Mouse (Mus musculus): ENCODE results near the gene Zbtb3. TPM values are rescaled to one million over a fixed set of nuclear protein-coding genes. Genes with fewer than 3 reads are reported as not detected.

Gene Zbtb3
- total RNA-seq, 2 experiments from 2014 or later = not detected

- no peak for ATAC-seq (replicated peaks; ENCODE audit: low FRiP score, poor library complexity, severe bottlenecking)
These were observed 35.8 kb downstream of the Zbtb3 start for GRCm38 (mm10) chr19:8838041-8838730.

GRCm38 (mm10) chr19:8839103-8839907, 37.0 kb downstream of the Zbtb3 start, which contains the start of gene Gng3:
TSS of gene Gng3 (minus strand) at chr19:8839194.
- no peak for ATAC-seq (replicated peaks; ENCODE audit: low FRiP score, poor library complexity, severe bottlenecking)

GRCm38 (mm10) chr19:8839908-8840791, 37.8 kb downstream of the Zbtb3 start:
- ATAC-seq (replicated peaks; ENCODE audit: low FRiP score, poor library complexity, severe bottlenecking) = peak; percentile 84

GRCm38 (mm10) chr19:8841012-8841411, 38.7 kb downstream of the Zbtb3 start:
- no peak for ATAC-seq (replicated peaks; ENCODE audit: low FRiP score, poor library complexity, severe bottlenecking)

- ATAC-seq (replicated peaks; ENCODE audit: low FRiP score, poor library complexity, severe bottlenecking) = no peak
These were observed 40.6 kb downstream of the Zbtb3 start for GRCm38 (mm10) chr19:8842961-8843360.

GRCm38 (mm10) chr19:8844371-8845129, 42.2 kb downstream of the Zbtb3 start:
- ATAC-seq (replicated peaks; ENCODE audit: low FRiP score, poor library complexity, severe bottlenecking) = peak; percentile 51

GRCm38 (mm10) chr19:8848356-8848755, 46.0 kb downstream of the Zbtb3 start:
- no peak for ATAC-seq (replicated peaks; ENCODE audit: low FRiP score, poor library complexity, severe bottlenecking)

GRCm38 (mm10) chr19:8850402-8850901, 48.1 kb downstream of the Zbtb3 start, which contains the start of gene Lrrn4cl:
TSS of gene Lrrn4cl (plus strand) at chr19:8850768.
- no peak for ATAC-seq (replicated peaks; ENCODE audit: low FRiP score, poor library complexity, severe bottlenecking)

GRCm38 (mm10) chr19:8851639-8852038, 49.3 kb downstream of the Zbtb3 start:
- no peak for ATAC-seq (replicated peaks; ENCODE audit: low FRiP score, poor library complexity, severe bottlenecking)

GRCm38 (mm10) chr19:8852236-8852928, 50.0 kb downstream of the Zbtb3 start:
- no peak for ATAC-seq (replicated peaks; ENCODE audit: low FRiP score, poor library complexity, severe bottlenecking)

GRCm38 (mm10) chr19:8853117-8853516, 50.8 kb downstream of the Zbtb3 start:
- ATAC-seq (replicated peaks; ENCODE audit: low FRiP score, poor library complexity, severe bottlenecking) = no peak

Other genes starting within 250 kb of the Zbtb3 start
Only the 30 nearest of the 33 such genes appear.
- gene Chrm1, start 138.8 kb upstream of the Zbtb3 start, total RNA-seq (2015; ENCODE audit: low replicate concordance) = not detected in 2 replicates
- gene Chrm1, start 138.8 kb upstream of the Zbtb3 start, total RNA-seq (2017; ENCODE audit: low replicate concordance) = 0.26 TPM in 1 of 2 replicates, not detected in the other
- 198 and 206 TPM in 2 replicates for gene Slc3a2, start 79.2 kb upstream of the Zbtb3 start, total RNA-seq (2015; ENCODE audit: low replicate concordance)
- gene Slc3a2, start 79.2 kb upstream of the Zbtb3 start, total RNA-seq (2017; ENCODE audit: low replicate concordance) = 242 and 266 TPM in 2 replicates
- 22.0 and 28.9 TPM in 2 replicates for gene Wdr74, start 66.7 kb upstream of the Zbtb3 start, total RNA-seq (2015; ENCODE audit: low replicate concordance)
- 10.7 and 15.0 TPM in 2 replicates for gene Wdr74, start 66.7 kb upstream of the Zbtb3 start, total RNA-seq (2017; ENCODE audit: low replicate concordance)
- gene 1700092M07Rik, start 61.8 kb upstream of the Zbtb3 start, total RNA-seq (2015; ENCODE audit: low replicate concordance) = not detected in 2 replicates
- gene 1700092M07Rik, start 61.8 kb upstream of the Zbtb3 start, total RNA-seq (2017; ENCODE audit: low replicate concordance) = not detected in 2 replicates
- gene Stx5a, start 61.1 kb upstream of the Zbtb3 start, total RNA-seq (2015; ENCODE audit: low replicate concordance) = 67.0 and 97.7 TPM in 2 replicates
- gene Stx5a, start 61.1 kb upstream of the Zbtb3 start, total RNA-seq (2017; ENCODE audit: low replicate concordance) = 119 and 128 TPM in 2 replicates
- 462 and 487 TPM in 2 replicates for gene Nxf1, start 45.5 kb upstream of the Zbtb3 start, total RNA-seq (2015; ENCODE audit: low replicate concordance)
- 79.9 and 80.3 TPM in 2 replicates for gene Nxf1, start 45.5 kb upstream of the Zbtb3 start, total RNA-seq (2017; ENCODE audit: low replicate concordance)
- gene Tmem223, start 31.6 kb upstream of the Zbtb3 start, total RNA-seq (2015; ENCODE audit: low replicate concordance) = 25.9 and 40.7 TPM in 2 replicates
- gene Tmem223, start 31.6 kb upstream of the Zbtb3 start, total RNA-seq (2017; ENCODE audit: low replicate concordance) = 11.0 and 21.9 TPM in 2 replicates
- gene Tmem179b, start 28.1 kb upstream of the Zbtb3 start, total RNA-seq (2015; ENCODE audit: low replicate concordance) = 80.7 and 134 TPM in 2 replicates
- gene Tmem179b, start 28.1 kb upstream of the Zbtb3 start, total RNA-seq (2017; ENCODE audit: low replicate concordance) = 66.6 and 95.1 TPM in 2 replicates
- 6.7 and 24.1 TPM in 2 replicates for gene Taf6l, start 16.1 kb upstream of the Zbtb3 start, total RNA-seq (2015; ENCODE audit: low replicate concordance)
- 10.5 and 10.9 TPM in 2 replicates for gene Taf6l, start 16.1 kb upstream of the Zbtb3 start, total RNA-seq (2017; ENCODE audit: low replicate concordance)
- gene Polr2g, start 4.0 kb upstream of the Zbtb3 start, total RNA-seq (2015; ENCODE audit: low replicate concordance) = 49.0 and 51.2 TPM in 2 replicates
- 16.5 and 25.8 TPM in 2 replicates for gene Polr2g, start 4.0 kb upstream of the Zbtb3 start, total RNA-seq (2017; ENCODE audit: low replicate concordance)
- 55.8 and 56.6 TPM in 2 replicates for gene Ttc9c, start 16.8 kb downstream of the Zbtb3 start, total RNA-seq (2015; ENCODE audit: low replicate concordance)
- 59.4 and 73.3 TPM in 2 replicates for gene Ttc9c, start 16.8 kb downstream of the Zbtb3 start, total RNA-seq (2017; ENCODE audit: low replicate concordance)
- gene Hnrnpul2, start 17.5 kb downstream of the Zbtb3 start, total RNA-seq (2015; ENCODE audit: low replicate concordance) = 54.9 and 64.2 TPM in 2 replicates
- 154 and 160 TPM in 2 replicates for gene Hnrnpul2, start 17.5 kb downstream of the Zbtb3 start, total RNA-seq (2017; ENCODE audit: low replicate concordance)
- gene AC129217.1, start 27.2 kb downstream of the Zbtb3 start, total RNA-seq (2015; ENCODE audit: low replicate concordance) = not detected in 2 replicates
- gene AC129217.1, start 27.2 kb downstream of the Zbtb3 start, total RNA-seq (2017; ENCODE audit: low replicate concordance) = 9.5 and 15.5 TPM in 2 replicates
- gene Bscl2, start 34.9 kb downstream of the Zbtb3 start, total RNA-seq (2015; ENCODE audit: low replicate concordance) = 33.9 and 36.0 TPM in 2 replicates
- gene Bscl2, start 34.9 kb downstream of the Zbtb3 start, total RNA-seq (2017; ENCODE audit: low replicate concordance) = 20.2 and 27.1 TPM in 2 replicates
- gene Gng3, start 36.6 kb downstream of the Zbtb3 start, total RNA-seq (2015; ENCODE audit: low replicate concordance) = not detected in 2 replicates
- not detected in 2 replicates for gene Gng3, start 36.6 kb downstream of the Zbtb3 start, total RNA-seq (2017; ENCODE audit: low replicate concordance)
- 1.7 TPM in 1 of 2 replicates, not detected in the other for gene Lrrn4cl, start 48.2 kb downstream of the Zbtb3 start, total RNA-seq (2015; ENCODE audit: low replicate concordance)
- 0.39 TPM in 1 of 2 replicates, not detected in the other for gene Lrrn4cl, start 48.2 kb downstream of the Zbtb3 start, total RNA-seq (2017; ENCODE audit: low replicate concordance)
- 46.1 and 49.9 TPM in 2 replicates for gene Ubxn1, start 68.9 kb downstream of the Zbtb3 start, total RNA-seq (2015; ENCODE audit: low replicate concordance)
- 73.1 and 101 TPM in 2 replicates for gene Ubxn1, start 68.9 kb downstream of the Zbtb3 start, total RNA-seq (2017; ENCODE audit: low replicate concordance)
- gene Uqcc3, start 78.4 kb downstream of the Zbtb3 start, total RNA-seq (2015; ENCODE audit: low replicate concordance) = 8.8 and 23.1 TPM in 2 replicates
- gene Uqcc3, start 78.4 kb downstream of the Zbtb3 start, total RNA-seq (2017; ENCODE audit: low replicate concordance) = 7.8 TPM in 1 of 2 replicates, not detected in the other
- gene Lbhd1, start 81.2 kb downstream of the Zbtb3 start, total RNA-seq (2015; ENCODE audit: low replicate concordance) = 36.4 and 44.9 TPM in 2 replicates
- 6.4 and 9.9 TPM in 2 replicates for gene Lbhd1, start 81.2 kb downstream of the Zbtb3 start, total RNA-seq (2017; ENCODE audit: low replicate concordance)
- gene Gm49403, start 81.4 kb downstream of the Zbtb3 start, total RNA-seq (2015; ENCODE audit: low replicate concordance) = not detected in 2 replicates
- gene Gm49403, start 81.4 kb downstream of the Zbtb3 start, total RNA-seq (2017; ENCODE audit: low replicate concordance) = not detected in 2 replicates
- gene 1810009A15Rik, start 86.3 kb downstream of the Zbtb3 start, total RNA-seq (2015; ENCODE audit: low replicate concordance) = 11.5 and 13.4 TPM in 2 replicates
- 7.0 and 32.0 TPM in 2 replicates for gene 1810009A15Rik, start 86.3 kb downstream of the Zbtb3 start, total RNA-seq (2017; ENCODE audit: low replicate concordance)
- gene Gm49416, start 86.4 kb downstream of the Zbtb3 start, total RNA-seq (2015; ENCODE audit: low replicate concordance) = not detected in 2 replicates
- gene Gm49416, start 86.4 kb downstream of the Zbtb3 start, total RNA-seq (2017; ENCODE audit: low replicate concordance) = not detected in 2 replicates
- 10.1 and 14.3 TPM in 2 replicates for gene Ints5, start 90.5 kb downstream of the Zbtb3 start, total RNA-seq (2015; ENCODE audit: low replicate concordance)
- 7.1 and 7.6 TPM in 2 replicates for gene Ints5, start 90.5 kb downstream of the Zbtb3 start, total RNA-seq (2017; ENCODE audit: low replicate concordance)
- 71.0 and 83.0 TPM in 2 replicates for gene Ganab, start 95.5 kb downstream of the Zbtb3 start, total RNA-seq (2015; ENCODE audit: low replicate concordance)
- gene Ganab, start 95.5 kb downstream of the Zbtb3 start, total RNA-seq (2017; ENCODE audit: low replicate concordance) = 31.9 and 43.0 TPM in 2 replicates
- gene B3gat3, start 117.8 kb downstream of the Zbtb3 start, total RNA-seq (2015; ENCODE audit: low replicate concordance) = 16.2 and 28.1 TPM in 2 replicates
- 13.8 and 21.3 TPM in 2 replicates for gene B3gat3, start 117.8 kb downstream of the Zbtb3 start, total RNA-seq (2017; ENCODE audit: low replicate concordance)
- not detected in 2 replicates for gene Rom1, start 126.8 kb downstream of the Zbtb3 start, total RNA-seq (2015; ENCODE audit: low replicate concordance)
- gene Rom1, start 126.8 kb downstream of the Zbtb3 start, total RNA-seq (2017; ENCODE audit: low replicate concordance) = not detected in 2 replicates
- gene Eml3, start 127.0 kb downstream of the Zbtb3 start, total RNA-seq (2015; ENCODE audit: low replicate concordance) = 6.5 and 9.6 TPM in 2 replicates
- 7.1 and 14.0 TPM in 2 replicates for gene Eml3, start 127.0 kb downstream of the Zbtb3 start, total RNA-seq (2017; ENCODE audit: low replicate concordance)
- gene Mta2, start 139.3 kb downstream of the Zbtb3 start, total RNA-seq (2015; ENCODE audit: low replicate concordance) = 59.9 and 70.3 TPM in 2 replicates
- gene Mta2, start 139.3 kb downstream of the Zbtb3 start, total RNA-seq (2017; ENCODE audit: low replicate concordance) = 84.2 and 125 TPM in 2 replicates
- gene Tut1, start 151.3 kb downstream of the Zbtb3 start, total RNA-seq (2015; ENCODE audit: low replicate concordance) = 0.84 and 3.2 TPM in 2 replicates
- gene Tut1, start 151.3 kb downstream of the Zbtb3 start, total RNA-seq (2017; ENCODE audit: low replicate concordance) = 3.7 and 4.4 TPM in 2 replicates
- 198 and 228 TPM in 2 replicates for gene Eef1g, start 164.5 kb downstream of the Zbtb3 start, total RNA-seq (2015; ENCODE audit: low replicate concordance)
- gene Eef1g, start 164.5 kb downstream of the Zbtb3 start, total RNA-seq (2017; ENCODE audit: low replicate concordance) = 92.0 and 153 TPM in 2 replicates